Mouse (Mus musculus): ENCODE measurements at regions not wholly inside any gene's neighbourhood (a gene's known extent, or its start where the extent isn't known, plus 50 kb on each side); places are given as distances from the start of the nearest gene placed in this dataset.

DNA sequence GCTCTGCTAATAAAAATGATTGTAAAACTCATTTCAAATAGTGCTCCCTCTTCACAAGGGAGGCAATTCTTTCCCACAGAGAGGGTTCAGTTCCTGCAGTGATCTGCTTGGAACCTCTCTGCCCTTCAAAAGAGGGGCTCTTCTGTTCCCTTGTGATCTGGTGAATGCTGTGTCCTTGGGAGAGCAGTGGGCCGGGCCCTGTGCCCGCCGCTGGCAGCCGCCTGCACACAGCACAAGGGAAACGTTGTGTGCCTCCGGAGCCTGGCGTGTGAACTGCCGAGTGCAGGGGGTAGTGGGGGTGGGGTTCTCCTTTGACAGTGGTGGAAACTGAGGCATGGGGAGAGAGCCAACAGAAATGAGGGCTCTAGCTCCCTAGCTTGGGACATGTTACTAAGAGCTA, 54.4 kb upstream of the Csrp1 start:
- DNase-seq (ENCODE audit: low spot score in 2 of 2), result no peak

DNA sequence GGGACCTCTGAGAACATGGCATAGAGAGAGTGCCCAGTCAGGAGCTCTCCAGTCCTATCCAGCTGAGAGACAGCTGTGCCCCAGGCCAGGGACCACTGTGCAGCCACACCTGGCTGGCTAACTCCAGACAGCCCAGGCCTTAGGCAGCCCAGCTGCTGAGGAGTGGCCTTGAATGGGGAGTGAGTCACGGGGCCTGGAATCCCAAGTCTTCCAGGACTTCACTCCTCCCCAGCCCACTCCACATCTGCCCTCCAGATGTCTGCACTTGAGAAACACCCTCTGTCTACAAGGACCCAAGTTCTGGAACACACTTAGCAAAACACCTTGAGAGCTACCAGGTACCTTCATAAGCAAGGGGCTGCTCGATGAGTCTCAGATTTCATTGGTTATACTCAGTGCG, 51.5 kb upstream of the Csrp1 start:
- peak in 1 of 2 experiments; percentile 57 for DNase-seq (ENCODE audit: low spot score in 2 of 2)

DNA sequence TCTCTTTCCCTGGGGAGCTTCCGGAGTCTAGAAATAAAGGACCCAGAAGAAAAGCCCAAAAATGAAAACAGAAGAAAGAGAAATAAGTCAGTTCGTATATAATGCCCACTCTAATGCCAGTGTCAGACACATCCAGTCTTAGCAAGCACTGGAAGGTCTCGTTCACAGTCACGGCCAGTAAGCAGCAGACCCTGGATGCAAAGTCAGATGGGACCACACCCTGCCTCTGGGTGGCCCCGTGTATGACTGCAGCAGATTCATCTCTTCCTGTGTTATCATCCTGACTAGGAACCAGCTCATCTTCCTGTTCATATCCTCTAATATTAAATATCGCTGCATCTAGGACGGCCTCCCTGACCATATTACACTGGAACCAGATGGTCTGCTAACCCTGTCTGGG, 50.9 kb upstream of the Csrp1 start:
- no peak for DNase-seq (ENCODE audit: low spot score in 2 of 2)

DNA sequence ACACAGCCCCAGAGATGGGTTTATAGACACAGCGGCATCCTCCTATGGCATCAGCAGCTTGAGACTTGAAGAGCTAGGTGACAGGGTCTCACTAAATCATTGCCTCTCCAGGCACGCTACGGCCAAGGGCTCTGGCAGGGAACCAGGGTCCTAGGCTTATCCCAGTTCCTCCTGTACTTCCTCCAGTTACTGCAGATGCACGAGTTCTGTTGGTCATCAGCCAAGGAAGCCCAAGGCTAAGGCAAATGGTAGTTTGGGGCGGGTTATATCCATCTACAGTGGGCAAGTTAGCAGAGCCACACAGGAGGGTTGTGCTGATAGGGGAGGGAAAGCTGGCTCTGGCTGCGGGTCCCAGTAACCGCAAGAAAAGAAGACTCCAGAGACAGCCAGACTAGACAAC, 50.1 kb upstream of the Csrp1 start:
- peak; percentile 79 to 82 for DNase-seq (ENCODE audit: low spot score in 2 of 2)
